Mouse (Mus musculus) MEL (cell line): ENCODE data around the gene Tspan11. TPM values are rescaled to one million over a fixed set of nuclear protein-coding genes. Genes with fewer than 3 reads are reported as not detected.

ENCODE experiments used
- DNase-seq: peaks from one replicate; pipeline ENCODE4 v3.0.0; 2011; ENCODE audit warnings: low read depth, low spot score
- H3K27ac ChIP-seq: 2 replicates; pipeline ENCODE4 v1.5.1; 2012; ENCODE audit warnings: low read depth, mild to moderate bottlenecking, control low read depth, low read length, moderate library complexity; ENCODE audit not compliant: control insufficient read depth
- H3K27me3 ChIP-seq, 2 experiments: fragments of 150-350 bp in 1 of 2; sonication (generic) in 1 of 2; 2 replicates each; pipeline ENCODE4 v1.6.1; 2012; ENCODE audit warnings: low read length in 2 of 2, mild to moderate bottlenecking in 2 of 2, improper control_type of control experiment in 1 of 2, moderate library complexity in 1 of 2; ENCODE audit not compliant: insufficient read depth in 2 of 2, control insufficient read depth in 1 of 2
- H3K36me3 ChIP-seq, 2 experiments: 2 replicates each; pipeline ENCODE4 v1.6.1; 2012 to 2014; ENCODE audit warnings: low read length in 2 of 2, improper control_type of control experiment in 1 of 2, inconsistent platforms in 1 of 2, mild to moderate bottlenecking in 1 of 2; ENCODE audit not compliant: insufficient read depth in 2 of 2, control insufficient read depth in 1 of 2
- H3K4me1 ChIP-seq, 2 experiments: fragments of 150-350 bp in 1 of 2; sonication (generic) in 1 of 2; 2 replicates each; pipeline ENCODE4 v1.6.1; 2012; ENCODE audit warnings: low read length in 2 of 2, improper control_type of control experiment in 1 of 2, mild to moderate bottlenecking in 1 of 2; ENCODE audit not compliant: insufficient read depth in 2 of 2, control insufficient read depth in 1 of 2
- H3K4me3 ChIP-seq, 2 experiments: fragments of 150-350 bp in 1 of 2; sonication (generic) in 1 of 2; 2 replicates each; pipeline ENCODE4 v1.5.1; 2012; ENCODE audit warnings: low read depth in 2 of 2, low read length in 2 of 2, mild to moderate bottlenecking in 2 of 2, moderate library complexity in 2 of 2, control low read depth in 1 of 2, improper control_type of control experiment in 1 of 2; ENCODE audit not compliant: control insufficient read depth in 1 of 2, insufficient read depth in 1 of 2
- H3K79me2 ChIP-seq: 2 replicates; pipeline ENCODE4 v1.6.1; 2012; ENCODE audit warnings: mild to moderate bottlenecking, low read length, moderate library complexity; ENCODE audit not compliant: control insufficient read depth, poor library complexity, insufficient read depth
- H3K9ac ChIP-seq: 2 replicates; pipeline ENCODE4 v1.6.1; 2012; ENCODE audit warnings: low read depth, mild to moderate bottlenecking, control low read depth, low read length, moderate library complexity; ENCODE audit not compliant: control insufficient read depth, poor library complexity, severe bottlenecking
- H3K9me3 ChIP-seq: fragments of 150-350 bp; sonication (generic); replicated peaks from 2 replicates; pipeline ENCODE4 v1.6.1; 2012; ENCODE audit warnings: mild to moderate bottlenecking, low read length, improper control_type of control experiment, moderate library complexity; ENCODE audit not compliant: insufficient read depth
- CHD1 ChIP-seq: IDR thresholded peaks from 2 replicates; pipeline ENCODE4 v1.6.1; 2012; ENCODE audit warnings: low read depth, mild to moderate bottlenecking, inconsistent platforms, low read length, improper control_type of control experiment
- CHD2 ChIP-seq: IDR thresholded peaks from 2 replicates; pipeline ENCODE4 v1.6.1; 2011; ENCODE audit warnings: low read length, improper control_type of control experiment
- CTCF ChIP-seq, 3 experiments: IDR thresholded peaks in 2 of 3; conservative IDR thresholded peaks in 1 of 3; 2 replicates each; pipeline ENCODE4 v1.5.1; 2011 to 2012; ENCODE audit warnings: low read length in 3 of 3, low read depth in 2 of 3, mild to moderate bottlenecking in 2 of 3, improper control_type of control experiment in 1 of 3, inconsistent platforms in 1 of 3, mixed read lengths in 1 of 3, moderate library complexity in 1 of 3; ENCODE audit not compliant: control insufficient read depth in 1 of 3, insufficient read depth in 1 of 3, poor library complexity in 1 of 3, severe bottlenecking in 1 of 3
- ELF1 ChIP-seq: IDR thresholded peaks from 2 replicates; pipeline ENCODE4 v1.6.1; 2014; ENCODE audit warnings: low read depth, mild to moderate bottlenecking, inconsistent platforms, low read length, improper control_type of control experiment, moderate library complexity
- GATA1 ChIP-seq: IDR thresholded peaks from 2 replicates; pipeline ENCODE4 v1.6.1; 2011; ENCODE audit warnings: low read depth, low read length, improper control_type of control experiment
- MAZ ChIP-seq: IDR thresholded peaks from 2 replicates; pipeline ENCODE4 v1.6.1; 2012; ENCODE audit warnings: low read depth, mild to moderate bottlenecking, inconsistent platforms, low read length, improper control_type of control experiment
- MEF2A ChIP-seq: IDR thresholded peaks from 2 replicates; pipeline ENCODE4 v1.6.1; 2014; ENCODE audit warnings: low read depth, mild to moderate bottlenecking, inconsistent platforms, low read length, improper control_type of control experiment; ENCODE audit not compliant: poor library complexity, insufficient replicate concordance, severe bottlenecking; ENCODE audit errors: extremely low read depth
- NELFE ChIP-seq: IDR thresholded peaks from 2 replicates; pipeline ENCODE4 v1.6.1; 2011; ENCODE audit warnings: low read depth, low read length, improper control_type of control experiment
- POLR2A ChIP-seq, 2 experiments: IDR thresholded peaks; 2 replicates each; pipeline ENCODE4 v1.6.1; 2011 to 2012; ENCODE audit warnings: low read length in 2 of 2, mild to moderate bottlenecking in 2 of 2, control low read depth in 1 of 2, improper control_type of control experiment in 1 of 2, low read depth in 1 of 2, moderate library complexity in 1 of 2; ENCODE audit not compliant: control insufficient read depth in 1 of 2, insufficient read depth in 1 of 2, poor library complexity in 1 of 2
- RAD21 ChIP-seq: IDR thresholded peaks from 2 replicates; pipeline ENCODE4 v1.6.1; 2011; ENCODE audit warnings: mild to moderate bottlenecking, low read depth, low read length, improper control_type of control experiment
- RCOR1 ChIP-seq: IDR thresholded peaks from 2 replicates; pipeline ENCODE4 v1.6.1; 2012; ENCODE audit warnings: low read depth, mild to moderate bottlenecking, inconsistent platforms, low read length, improper control_type of control experiment
- SIN3A ChIP-seq: IDR thresholded peaks from 2 replicates; pipeline ENCODE4 v1.6.1; 2012; ENCODE audit warnings: low read length, improper control_type of control experiment, inconsistent platforms
- SMC3 ChIP-seq: IDR thresholded peaks from 2 replicates; pipeline ENCODE4 v1.6.1; 2011; ENCODE audit warnings: low read depth, low read length, improper control_type of control experiment
- UBTF ChIP-seq: IDR thresholded peaks from 2 replicates; pipeline ENCODE4 v1.6.1; 2012; ENCODE audit warnings: low read depth, mild to moderate bottlenecking, inconsistent platforms, low read length, improper control_type of control experiment, moderate library complexity, borderline replicate concordance; ENCODE audit not compliant: insufficient read depth
- USF1 ChIP-seq: IDR thresholded peaks from 2 replicates; pipeline ENCODE4 v1.6.1; 2014; ENCODE audit warnings: low read depth, mild to moderate bottlenecking, inconsistent platforms, low read length, improper control_type of control experiment, moderate library complexity
- USF2 ChIP-seq, 2 experiments: IDR thresholded peaks; 2 replicates each; pipeline ENCODE4 v1.6.1; 2011 to 2012; ENCODE audit warnings: improper control_type of control experiment in 2 of 2, low read length in 2 of 2, borderline replicate concordance in 1 of 2, inconsistent platforms in 1 of 2, low read depth in 1 of 2, mild to moderate bottlenecking in 1 of 2; ENCODE audit not compliant: insufficient read depth in 1 of 2
- ZC3H11A ChIP-seq: IDR thresholded peaks from 2 replicates; pipeline ENCODE4 v1.6.1; 2012; ENCODE audit warnings: low read depth, mild to moderate bottlenecking, inconsistent platforms, low read length, improper control_type of control experiment
- polyA plus RNA-seq, 2 experiments: library from polyadenylated mRNA; stranded (reverse) in 1 of 2; unstranded in 1 of 2; fragments of >175 nt in 1 of 2; fragments of >200 nt in 1 of 2; gene quantifications; 2 replicates each; pipeline versions ENCODE4 v1.2.1 to v1.2.4; 2012; ENCODE audit warnings: low replicate concordance in 2 of 2, low read depth in 1 of 2; ENCODE audit not compliant: insufficient read length in 2 of 2, insufficient read depth in 1 of 2, missing spikeins in 1 of 2
- total RNA-seq: library from RNA; depleted of rRNA; stranded (reverse); fragments of 300-350 nt; gene quantifications from 2 replicates; pipeline ENCODE4 v1.2.3, GENCODE M21; 2012

Tspan11 gene
- total and polyA plus RNA-seq, 3 experiments = not detected

DNA sequence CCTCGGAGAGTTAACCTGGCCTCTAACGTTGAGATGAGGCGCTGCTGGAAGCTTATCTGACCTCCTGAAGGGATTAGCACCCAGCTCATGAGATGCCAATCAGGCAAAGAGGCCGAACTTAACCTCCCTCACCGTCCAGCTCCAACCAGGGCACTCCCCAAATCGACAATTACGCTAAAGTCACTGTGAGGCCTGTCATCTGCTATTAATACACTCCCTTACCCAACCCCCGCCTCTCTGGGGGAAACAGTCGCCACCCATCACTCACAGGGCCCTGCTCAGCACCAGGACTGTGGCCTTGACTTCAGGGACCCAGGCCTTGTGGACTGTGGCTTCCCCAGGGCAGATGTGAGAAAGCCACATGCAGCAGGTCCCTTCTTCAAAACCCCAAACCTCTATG, 99.0 kb downstream of the Tspan11 start:
- no peaks in the 10 kb centered on the region for H3K36me3 ChIP-seq
- H3K27ac ChIP-seq = no peak overlapping the region
- no peaks in the 10 kb centered on the region for H3K27me3 ChIP-seq
- H3K79me2 ChIP-seq = no peaks in the 10 kb centered on the region
- no peak overlapping the region for H3K4me3 ChIP-seq
- no peak overlapping the region for H3K9ac ChIP-seq
- TF ChIP-seq CHD2 (no peak), MAZ (no peak), ZC3H11A (no peak), USF1 (no peak)
- DNase-seq = no peak
- no peaks in the 10 kb centered on the region for H3K4me1 ChIP-seq
- H3K9me3 ChIP-seq = no peaks in the 10 kb centered on the region

DNA sequence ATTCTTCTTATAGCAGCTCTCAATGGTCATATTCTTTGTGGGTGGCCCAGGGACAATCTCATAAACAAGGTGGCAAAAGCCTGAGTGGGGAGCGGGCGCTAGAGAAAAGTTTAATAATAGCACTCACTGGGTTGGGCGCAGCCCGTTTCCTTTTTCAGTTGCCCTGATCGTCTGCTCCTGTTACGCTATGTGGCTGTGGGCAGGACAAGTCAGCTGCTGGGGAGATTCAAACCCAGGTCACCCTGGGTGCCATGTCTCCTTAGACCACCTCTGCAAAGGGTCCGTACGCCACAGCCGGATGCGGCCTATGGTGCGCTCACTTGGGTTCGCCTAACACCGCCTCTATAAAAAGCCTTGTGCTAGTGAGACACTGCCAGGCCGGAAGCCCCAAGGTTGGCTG, 100.0 kb downstream of the Tspan11 start:
- Histone ChIP-seq H3K4me1 (no peaks in the 10 kb centered on the region), H3K9ac (no peak overlapping the region), H3K27ac (no peak overlapping the region), H3K4me3 (no peak overlapping the region), H3K9me3 (no peaks in the 10 kb centered on the region)
- no peak for TF ChIP-seq CTCF (IDR thresholded peaks at IDR 0.05 in 2 of 3, conservative IDR thresholded peaks at IDR 0.05 in 1 of 3; ENCODE audit: control insufficient read depth in 1 of 3, insufficient read depth in 1 of 3, low read depth in 2 of 3, low read length in 3 of 3, poor library complexity in 1 of 3, severe bottlenecking in 1 of 3)
- TF ChIP-seq CHD2 = no peak
- no peak for TF ChIP-seq CHD1
- TF ChIP-seq ELF1 = no peak
- no peak for TF ChIP-seq NELFE
- no peak for TF ChIP-seq MEF2A
- TF ChIP-seq RCOR1 = no peak
- no peak for TF ChIP-seq USF2 (IDR thresholded peaks at IDR 0.05; ENCODE audit: borderline replicate concordance in 1 of 2, insufficient read depth in 1 of 2, low read depth in 1 of 2, low read length in 2 of 2)
- TF ChIP-seq SMC3 = no peak
- TF ChIP-seq GATA1 = no peak
- no peak for TF ChIP-seq USF1
- no peak for TF ChIP-seq RAD21
- TF ChIP-seq SIN3A = no peak
- no peak for TF ChIP-seq UBTF
- no peak for TF ChIP-seq POLR2A (IDR thresholded peaks at IDR 0.05; ENCODE audit: control insufficient read depth in 1 of 2, insufficient read depth in 1 of 2, low read depth in 1 of 2, low read length in 2 of 2, poor library complexity in 1 of 2)
- TF ChIP-seq, all 39 proteins: peak for 0
- no peaks in the 10 kb centered on the region for H3K79me2 ChIP-seq
- no peak for DNase-seq
- no peaks in the 10 kb centered on the region for H3K36me3 ChIP-seq
- H3K27me3 ChIP-seq = no peaks in the 10 kb centered on the region
